Mouse (Mus musculus) CH12.LX (cell line): ENCODE measurements around the gene Cdk8.

ENCODE experiments used
- CTCF ChIP-seq, 2 experiments: IDR thresholded peaks in 1 of 2; conservative IDR thresholded peaks in 1 of 2; 2 replicates each; pipeline ENCODE4 v1.5.1; 2011 to 2012; ENCODE audit warnings: low read depth in 2 of 2, low read length in 2 of 2, improper control_type of control experiment in 1 of 2, inconsistent platforms in 1 of 2, mild to moderate bottlenecking in 1 of 2, moderate library complexity in 1 of 2
- E2F4 ChIP-seq: IDR thresholded peaks from 2 replicates; pipeline ENCODE4 v1.6.1; 2011; ENCODE audit warnings: low read depth, low read length, improper control_type of control experiment; ENCODE audit not compliant: insufficient replicate concordance
- EP300 ChIP-seq: IDR thresholded peaks from 2 replicates; pipeline ENCODE4 v1.6.1; 2011; ENCODE audit warnings: low read length, improper control_type of control experiment
- MAX ChIP-seq: IDR thresholded peaks from 2 replicates; pipeline ENCODE4 v1.6.1; 2011; ENCODE audit warnings: low read length, improper control_type of control experiment
- RCOR1 ChIP-seq: conservative IDR thresholded peaks from 2 replicates; pipeline ENCODE4 v1.6.1; 2012; ENCODE audit warnings: low read depth, mild to moderate bottlenecking, inconsistent platforms, low read length, improper control_type of control experiment
- USF1 ChIP-seq: IDR thresholded peaks from 2 replicates; pipeline ENCODE4 v1.6.1; 2014; ENCODE audit warnings: low read depth, mild to moderate bottlenecking, inconsistent platforms, low read length, improper control_type of control experiment

- TF ChIP-seq CTCF (conservative IDR thresholded peaks at IDR 0.05 in 1 of 2, IDR thresholded peaks at IDR 0.05 in 1 of 2; ENCODE audit: low read depth in 2 of 2, low read length in 2 of 2), result no peak
- TF ChIP-seq E2F4, result no peak
- no peak for TF ChIP-seq EP300
- TF ChIP-seq USF1, result no peak
- no peak for TF ChIP-seq RCOR1
- no peak for TF ChIP-seq MAX
Measured at GRCm38 (mm10) chr5:146241202-146241601, 10.2 kb downstream of the Cdk8 start.
